Mouse (Mus musculus) lung, embryonic 14.5 days (tissue): ENCODE results near the gene Cfap43. TPM values are rescaled to one million over a fixed set of nuclear protein-coding genes. Genes with fewer than 3 reads are reported as not detected.

Experiments
- ATAC-seq: fragments of 200-750 bp; cut with Nextera tagmentation; 2 replicates; pipeline ENCODE4 v1.8.0; 2017; ENCODE audit warnings: mild to moderate bottlenecking, moderate TSS enrichment, moderate library complexity; ENCODE audit not compliant: insufficient read depth
- DNase-seq: peaks from one replicate; pipeline ENCODE4 v3.0.0-alpha.2; 2015
- H3K27ac ChIP-seq: fragments of 300-500 bp; sonication (generic); 2 replicates; pipeline ENCODE4 v1.5.1; 2014; ENCODE audit warnings: low read depth, mild to moderate bottlenecking, moderate library complexity
- H3K27me3 ChIP-seq: fragments of 300-500 bp; sonication (generic); 2 replicates; pipeline ENCODE4 v1.6.1; 2014; ENCODE audit warnings: low read length, control low read depth; ENCODE audit not compliant: insufficient read depth
- H3K36me3 ChIP-seq: fragments of 300-500 bp; sonication (generic); 2 replicates; pipeline ENCODE4 v1.6.1; 2014; ENCODE audit warnings: control low read depth; ENCODE audit not compliant: insufficient read depth
- H3K4me1 ChIP-seq: fragments of 300-500 bp; sonication (generic); 2 replicates; pipeline ENCODE4 v1.6.1; 2014; ENCODE audit warnings: antibody characterized with exemption, control low read depth; ENCODE audit not compliant: insufficient read depth
- H3K4me2 ChIP-seq: fragments of 300-500 bp; sonication (generic); 2 replicates; pipeline ENCODE4 v1.6.1; 2014; ENCODE audit warnings: mild to moderate bottlenecking
- H3K4me3 ChIP-seq: fragments of 300-500 bp; sonication (generic); 2 replicates; pipeline ENCODE4 v1.5.1; 2014; ENCODE audit warnings: low read depth, low read length
- H3K9ac ChIP-seq: fragments of 300-500 bp; sonication (generic); 2 replicates; pipeline ENCODE4 v1.6.1; 2014
- H3K9me3 ChIP-seq: fragments of 300-500 bp; sonication (generic); 2 replicates; pipeline ENCODE4 v1.6.1; 2016; ENCODE audit warnings: low read depth, low read length, control low read depth
- CTCF ChIP-seq: IDR thresholded peaks from 2 replicates; pipeline ENCODE4 v1.5.1; 2016; ENCODE audit warnings: antibody characterized with exemption, low read depth
- WGBS: fragments of 180-500 bp; shearing (Covaris S2); extraction: QIAGEN DNeasy Blood & Tissue Kit; methylation state at CpG from one replicate; pipeline ENCODE4 v1.1.7; 2014; 5-methylcytosine and 5-hydroxymethylcytosine counted together
- polyA plus RNA-seq: library from polyadenylated mRNA; unstranded; fragments of >200 nt; fragmentation: Nextera tagmentation; extraction: Ambion mirVana; gene quantifications from 2 replicates; pipeline ENCODE4 v1.2.1, GENCODE M21; 2014

Cfap43 gene
- polyA plus RNA-seq, 1 experiment from 2014 or later: 0.14 TPM

- Histone ChIP-seq H3K27ac (peak overlapping the region; percentile 98), H3K9me3 (no peaks in the 10 kb centered on the region), H3K36me3 (peaks cover 31% of the 10 kb centered on the region), H3K4me3 (peak overlapping the region; percentile 64), H3K4me2 (peak overlapping the region; percentile 79), H3K4me1 (no peaks in the 10 kb centered on the region), H3K27me3 (no peaks in the 10 kb centered on the region), H3K9ac (peak overlapping the region; percentile 80)
- DNase-seq (peak; percentile 94), ATAC-seq (peak; percentile 85)
- no peak for TF ChIP-seq CTCF
- WGBS: 0% methylated on average over 12 of the region's 12 CpGs
Observed at GRCm38 (mm10) chr19:47730691-47731070, 188.4 kb downstream of the Cfap43 start.

- ATAC-seq: no peak
- Histone ChIP-seq H3K36me3 (no peaks in the 10 kb centered on the region), H3K4me3 (no peak overlapping the region), H3K27me3 (no peaks in the 10 kb centered on the region), H3K27ac (no peak overlapping the region), H3K4me1 (no peaks in the 10 kb centered on the region), H3K9ac (no peak overlapping the region), H3K4me2 (no peak overlapping the region), H3K9me3 (no peaks in the 10 kb centered on the region)
- DNase-seq: peak; percentile 26
- no peak for TF ChIP-seq CTCF
- WGBS: 54% methylated on average over 7 of the region's 7 CpGs
Observed at GRCm38 (mm10) chr19:47725643-47726140, 193.4 kb downstream of the Cfap43 start.

- Histone ChIP-seq H3K4me3 (no peak overlapping the region), H3K9ac (no peak overlapping the region), H3K27ac (no peak overlapping the region), H3K36me3 (no peaks in the 10 kb centered on the region), H3K4me1 (no peaks in the 10 kb centered on the region), H3K9me3 (no peaks in the 10 kb centered on the region), H3K4me2 (no peak overlapping the region), H3K27me3 (no peaks in the 10 kb centered on the region)
- 66% methylated on average over 4 of the region's 4 CpGs for WGBS
- no peak for ATAC-seq
- DNase-seq: no peak
- no peak for TF ChIP-seq CTCF
Observed at GRCm38 (mm10) chr19:47724903-47725302, 194.2 kb downstream of the Cfap43 start.

- H3K4me1 ChIP-seq: no peaks in the 10 kb centered on the region
- no peak for TF ChIP-seq CTCF
- ATAC-seq: no peak
- H3K27me3 ChIP-seq: no peaks in the 10 kb centered on the region
- no peak overlapping the region for H3K4me2 ChIP-seq
- no peak overlapping the region for H3K9ac ChIP-seq
- H3K36me3 ChIP-seq: no peaks in the 10 kb centered on the region
- no peaks in the 10 kb centered on the region for H3K9me3 ChIP-seq
- no peak overlapping the region for H3K4me3 ChIP-seq
- 22% methylated on average over 6 of the region's 6 CpGs for WGBS
- no peak for DNase-seq
- no peak overlapping the region for H3K27ac ChIP-seq
Observed at GRCm38 (mm10) chr19:47722471-47722870, 196.6 kb downstream of the Cfap43 start.

DNA sequence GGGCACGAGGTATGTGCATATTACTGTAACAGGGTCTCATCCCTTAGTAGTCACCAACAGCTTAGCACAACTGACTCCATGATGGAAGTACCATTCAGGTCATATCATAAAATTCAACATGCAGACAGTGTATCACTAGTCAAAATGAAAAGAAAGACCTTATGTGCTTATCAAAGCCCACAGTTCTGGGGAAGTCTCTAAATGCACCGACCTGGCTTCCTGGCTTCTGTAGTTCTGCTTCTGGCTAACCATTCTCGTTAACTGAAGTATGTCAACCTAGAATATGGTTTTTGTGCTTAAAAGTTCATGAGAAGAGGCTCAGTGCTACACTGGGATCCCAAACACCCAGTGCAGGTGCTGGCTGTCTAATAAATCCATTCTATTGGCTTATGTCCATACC is 199.9 kb downstream of the Cfap43 start:
- H3K4me1 ChIP-seq: no peaks in the 10 kb centered on the region
- ATAC-seq (no peak), DNase-seq (no peak)
- no peak overlapping the region for H3K27ac ChIP-seq
- TF ChIP-seq CTCF: no peak
- H3K36me3 ChIP-seq: no peaks in the 10 kb centered on the region
- WGBS: 81% methylated on average over 3 of the region's 3 CpGs
- no peak overlapping the region for H3K4me3 ChIP-seq
- H3K4me2 ChIP-seq: no peak overlapping the region
- no peaks in the 10 kb centered on the region for H3K27me3 ChIP-seq
- peaks cover 3% of the 10 kb centered on the region; the same call in 1 of the 2 replicates for H3K9me3 ChIP-seq
- no peak overlapping the region for H3K9ac ChIP-seq

DNA sequence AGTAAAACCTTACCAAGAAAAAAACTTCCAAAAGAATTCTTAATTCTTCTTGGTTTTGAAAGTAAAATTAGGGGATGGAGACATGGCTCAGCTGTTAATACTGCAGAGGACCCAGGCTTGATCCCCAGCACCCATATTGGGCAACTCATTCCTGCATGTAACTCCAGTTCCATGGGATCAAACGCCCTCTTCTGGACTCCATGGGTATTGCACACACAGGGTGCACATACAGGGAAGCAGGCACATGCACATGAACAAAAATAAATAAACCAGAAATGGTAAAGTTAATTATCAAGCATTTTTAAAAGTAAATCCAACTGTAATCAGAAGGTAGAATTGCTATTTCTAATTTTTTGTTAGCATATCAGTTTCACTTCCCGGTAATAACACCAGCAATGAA is 202.9 kb downstream of the Cfap43 start:
- H3K27ac ChIP-seq: no peak overlapping the region
- H3K27me3 ChIP-seq: no peaks in the 10 kb centered on the region
- no peaks in the 10 kb centered on the region for H3K36me3 ChIP-seq
- TF ChIP-seq CTCF: peak; percentile 33
- no peaks in the 10 kb centered on the region for H3K4me1 ChIP-seq
- DNase-seq: no peak
- no peak overlapping the region for H3K4me3 ChIP-seq
- H3K4me2 ChIP-seq: no peak overlapping the region
- H3K9ac ChIP-seq: no peak overlapping the region
- WGBS: 62% methylated on average over 2 of the region's 2 CpGs
- ATAC-seq: no peak
- H3K9me3 ChIP-seq: peaks cover 3% of the 10 kb centered on the region; the same call in 1 of the 2 replicates

DNA sequence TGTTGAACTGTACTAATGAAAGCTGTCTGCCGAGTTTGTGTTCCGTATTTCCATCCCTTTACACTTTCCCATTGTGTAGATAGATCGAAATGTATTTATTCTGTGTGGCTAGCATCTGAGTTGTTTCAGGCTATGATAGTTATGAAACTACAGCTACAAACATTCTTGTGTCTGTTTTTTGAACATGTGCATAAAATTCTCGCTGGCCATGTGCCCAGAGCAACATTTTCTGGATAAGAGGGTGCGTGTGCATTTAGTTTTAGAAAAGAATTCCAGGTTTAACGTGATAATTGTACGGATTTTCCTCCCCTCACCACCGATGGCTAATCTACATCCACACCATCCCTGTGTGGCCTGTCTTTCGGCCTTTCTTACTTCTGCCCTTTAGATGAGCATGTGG is 205.6 kb downstream of the Cfap43 start:
- ATAC-seq (no peak), DNase-seq (peak; percentile 62)
- Histone ChIP-seq H3K4me1 (no peaks in the 10 kb centered on the region), H3K9me3 (peaks cover 3% of the 10 kb centered on the region; the same call in 1 of the 2 replicates), H3K27me3 (no peaks in the 10 kb centered on the region), H3K36me3 (no peaks in the 10 kb centered on the region), H3K4me2 (no peak overlapping the region), H3K9ac (no peak overlapping the region), H3K27ac (no peak overlapping the region), H3K4me3 (no peak overlapping the region)
- WGBS: 54% methylated on average over 9 of the region's 9 CpGs
- TF ChIP-seq CTCF: no peak

DNA sequence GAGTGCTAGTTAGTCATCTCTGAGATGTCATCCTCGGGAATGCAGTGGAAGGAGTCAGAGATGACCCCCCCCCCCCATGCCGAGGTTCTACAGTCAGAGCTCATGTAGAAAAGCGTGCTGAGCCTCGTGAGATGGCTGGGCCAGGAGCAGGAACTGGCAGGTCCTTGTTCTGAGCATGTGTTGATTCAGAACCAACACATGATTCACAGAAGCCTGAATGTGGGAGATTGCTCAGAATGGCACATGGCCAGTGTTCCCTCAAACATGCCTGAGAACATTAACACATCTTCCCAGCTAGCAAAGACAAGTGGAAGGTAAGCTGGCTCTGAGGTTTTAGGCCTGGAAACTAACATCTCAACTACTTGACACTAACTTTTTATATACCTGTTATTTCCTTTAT is 208.7 kb downstream of the Cfap43 start:
- Histone ChIP-seq H3K4me3 (no peak overlapping the region), H3K4me1 (no peaks in the 10 kb centered on the region), H3K4me2 (no peak overlapping the region), H3K9me3 (no peaks in the 10 kb centered on the region), H3K27me3 (no peaks in the 10 kb centered on the region), H3K9ac (no peak overlapping the region), H3K27ac (no peak overlapping the region), H3K36me3 (no peaks in the 10 kb centered on the region)
- no peak for TF ChIP-seq CTCF
- no peak for ATAC-seq
- 66% methylated on average over 4 of the region's 4 CpGs for WGBS
- no peak for DNase-seq
